Mouse (Mus musculus) testis, adult 2 months (tissue): ENCODE data around the gene Mtrf1l.

Experiments used
- CTCF ChIP-seq: fragments of 200-500 bp; IDR thresholded peaks from 2 replicates; pipeline ENCODE4 v1.5.1; 2012; ENCODE audit warnings: low read depth, mild to moderate bottlenecking, inconsistent platforms, low read length, moderate library complexity; ENCODE audit not compliant: control insufficient read depth, insufficient read depth, insufficient replicate concordance
- POLR2A ChIP-seq: fragments of 200-500 bp; IDR thresholded peaks from 2 replicates; pipeline ENCODE4 v1.6.1; 2012; ENCODE audit warnings: low read depth, mild to moderate bottlenecking, inconsistent platforms, low read length, moderate library complexity; ENCODE audit not compliant: control insufficient read depth

DNA sequence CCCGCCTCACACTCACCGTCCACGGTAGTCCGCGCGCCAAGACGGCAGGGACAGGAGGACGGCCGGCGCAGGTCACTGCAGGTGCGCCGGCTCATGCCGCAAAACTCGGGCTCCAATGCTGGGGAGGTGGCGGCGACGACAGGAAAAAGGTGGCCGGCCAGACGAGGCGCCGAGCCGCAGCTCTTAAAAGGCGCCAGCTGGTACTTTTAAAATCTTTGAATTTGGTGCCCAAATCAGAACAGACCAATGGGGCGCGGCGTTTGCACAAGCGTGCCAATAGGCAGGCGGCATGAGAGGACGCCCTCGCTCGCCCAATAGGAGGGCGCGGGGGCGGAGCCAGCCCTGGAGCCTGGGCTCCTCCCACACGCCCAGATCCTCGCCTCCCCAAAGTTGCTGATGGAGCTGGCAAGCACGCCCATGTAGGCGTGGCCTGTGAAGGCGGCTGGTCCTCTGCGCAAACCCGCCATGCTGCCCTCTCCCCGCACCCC is 18.4 kb downstream of the Mtrf1l start, which contains the start of gene Fbxo5:
- TF ChIP-seq CTCF = no peak
- TF ChIP-seq POLR2A = 0 out of 2 replicates have a peak, but pooled peaks have one; percentile 49
